Mouse (Mus musculus): Measurements from ENCODE around the gene Spon1. TPM values are rescaled to one million over a fixed set of nuclear protein-coding genes. Genes with fewer than 3 reads are reported as not detected.

Gene Spon1
- polyA plus RNA-seq, 1 experiment from 2014 or later = 19.8 TPM

DNA sequence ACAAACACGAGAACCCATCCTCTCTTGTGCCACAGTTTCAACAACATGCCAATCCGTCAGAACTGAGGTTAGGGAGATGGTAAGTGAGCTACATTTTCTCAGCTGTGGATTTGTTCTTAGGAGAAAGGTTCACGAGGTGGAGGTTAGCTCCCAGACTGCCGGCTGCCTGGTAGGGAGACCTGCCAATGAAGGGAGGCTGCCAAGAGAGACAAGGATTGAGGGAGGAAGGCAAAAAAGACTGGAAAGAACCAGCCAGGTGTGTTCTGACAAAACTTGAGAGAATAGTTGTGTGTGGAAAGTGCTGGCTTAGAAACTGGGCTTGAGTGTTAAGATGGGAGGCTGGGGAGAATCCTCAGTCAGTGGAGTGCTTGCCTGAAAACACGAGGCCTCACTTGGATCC, 49.9 kb downstream of the Spon1 start:
- no peaks in the 10 kb centered on the region for H3K27me3 ChIP-seq (ENCODE audit: control insufficient read depth, insufficient read depth, low read length)

GRCm38 (mm10) chr7:113816827-113817334, 51.1 kb downstream of the Spon1 start:
- Histone ChIP-seq H3K9ac (replicated peaks; ENCODE audit: low read depth, low read length) (no peak overlapping the region), H3K4me3 (ENCODE audit: low read depth, low read length) (no peak overlapping the region), H3K9me3 (ENCODE audit: control insufficient read depth, low read depth, low read length) (no peaks in the 10 kb centered on the region), H3K36me3 (ENCODE audit: control insufficient read depth, insufficient read depth, low read length) (no peaks in the 10 kb centered on the region), H3K27me3 (ENCODE audit: control insufficient read depth, insufficient read depth, low read length) (no peaks in the 10 kb centered on the region), H3K4me1 (ENCODE audit: control insufficient read depth, insufficient read depth, low read length) (peaks cover 15% of the 10 kb centered on the region), H3K4me2 (replicated peaks; ENCODE audit: low read depth, low read length) (no peak overlapping the region), H3K27ac (ENCODE audit: low read length) (no peak overlapping the region)
- WGBS = 82% methylated on average over 7 of the region's 7 CpGs
- ATAC-seq (ENCODE audit: insufficient number of reproducible peaks, insufficient read depth, low FRiP score, low read depth) = no peak

More for the DNA sequence above, 49.9 kb downstream of the Spon1 start:
- H3K9ac ChIP-seq (replicated peaks; ENCODE audit: low read depth, low read length) = no peak overlapping the region
- H3K27ac ChIP-seq (ENCODE audit: low read length) = no peak overlapping the region
- H3K36me3 ChIP-seq (ENCODE audit: control insufficient read depth, insufficient read depth, low read length) = no peaks in the 10 kb centered on the region
- H3K9me3 ChIP-seq (ENCODE audit: control insufficient read depth, low read depth, low read length) = no peaks in the 10 kb centered on the region
- no peak for ATAC-seq (ENCODE audit: insufficient number of reproducible peaks, insufficient read depth, low FRiP score, low read depth)
- H3K4me3 ChIP-seq (ENCODE audit: low read depth, low read length) = no peak overlapping the region
- peaks cover 15% of the 10 kb centered on the region for H3K4me1 ChIP-seq (ENCODE audit: control insufficient read depth, insufficient read depth, low read length)
- 53% methylated on average over 5 of the region's 5 CpGs for WGBS
- no peak overlapping the region for H3K4me2 ChIP-seq (replicated peaks; ENCODE audit: low read depth, low read length)

GRCm38 (mm10) chr7:113818116-113818515, 52.3 kb downstream of the Spon1 start:
- H3K36me3 ChIP-seq (ENCODE audit: control insufficient read depth, insufficient read depth, low read length) = no peaks in the 10 kb centered on the region
- no peaks in the 10 kb centered on the region for H3K9me3 ChIP-seq (ENCODE audit: control insufficient read depth, low read depth, low read length)
- no peak overlapping the region for H3K4me2 ChIP-seq (replicated peaks; ENCODE audit: low read depth, low read length)
- H3K4me3 ChIP-seq (ENCODE audit: low read depth, low read length) = no peak overlapping the region
- no peak for ATAC-seq (ENCODE audit: insufficient number of reproducible peaks, insufficient read depth, low FRiP score, low read depth)
- 33% methylated on average over 6 of the region's 6 CpGs for WGBS
- no peak overlapping the region for H3K27ac ChIP-seq (ENCODE audit: low read length)
- H3K27me3 ChIP-seq (ENCODE audit: control insufficient read depth, insufficient read depth, low read length) = no peaks in the 10 kb centered on the region
- H3K9ac ChIP-seq (replicated peaks; ENCODE audit: low read depth, low read length) = no peak overlapping the region
- H3K4me1 ChIP-seq (ENCODE audit: control insufficient read depth, insufficient read depth, low read length) = peaks cover 15% of the 10 kb centered on the region

DNA sequence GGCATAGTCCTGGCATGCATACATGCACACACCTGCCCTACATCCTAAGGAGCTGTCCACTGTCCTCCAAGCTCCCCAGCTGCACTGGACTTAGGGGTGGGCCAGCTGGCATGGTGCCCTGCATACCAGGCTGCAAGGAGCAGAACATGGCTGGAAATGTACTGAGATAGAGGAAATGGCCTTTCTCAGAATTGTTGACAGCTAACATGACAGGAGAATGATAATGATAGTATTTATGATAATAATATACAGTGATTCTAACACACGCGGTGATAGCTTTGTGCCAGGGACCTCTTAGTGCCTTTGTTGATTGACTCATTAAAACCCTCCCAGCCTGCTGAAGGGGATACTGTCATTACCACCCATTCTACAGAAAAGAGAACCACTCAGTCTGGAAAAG, 54.4 kb downstream of the Spon1 start:
- H3K9ac ChIP-seq (replicated peaks; ENCODE audit: low read depth, low read length) = no peak overlapping the region
- 56% methylated on average over 2 of the region's 2 CpGs for WGBS
- no peak for ATAC-seq (ENCODE audit: insufficient number of reproducible peaks, insufficient read depth, low FRiP score, low read depth)

DNA sequence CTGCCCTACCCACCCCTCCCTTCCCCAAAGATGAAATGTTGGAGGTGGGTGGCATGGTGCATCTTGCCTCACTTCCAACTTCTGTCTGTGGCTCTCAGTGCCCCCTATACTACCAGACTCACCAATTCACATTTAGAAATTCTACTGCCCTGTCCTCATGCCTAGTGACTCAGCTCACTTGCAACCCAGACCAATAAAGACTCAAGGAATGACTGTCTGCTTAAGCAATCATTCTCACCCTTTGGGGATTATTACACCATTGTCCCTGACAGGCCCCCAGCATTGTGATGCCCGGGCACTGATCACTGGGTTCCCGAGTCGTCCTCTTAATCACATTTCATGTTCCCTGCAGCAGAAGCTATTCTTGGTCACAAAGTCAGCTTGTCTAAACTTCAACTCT, 57.2 kb downstream of the Spon1 start:
- Histone ChIP-seq H3K4me2 (replicated peaks; ENCODE audit: low read depth, low read length) (no peak overlapping the region), H3K36me3 (ENCODE audit: control insufficient read depth, insufficient read depth, low read length) (no peaks in the 10 kb centered on the region), H3K9me3 (ENCODE audit: control insufficient read depth, low read depth, low read length) (no peaks in the 10 kb centered on the region), H3K9ac (replicated peaks; ENCODE audit: low read depth, low read length) (no peak overlapping the region), H3K27me3 (ENCODE audit: control insufficient read depth, insufficient read depth, low read length) (no peaks in the 10 kb centered on the region), H3K27ac (ENCODE audit: low read length) (no peak overlapping the region), H3K4me1 (ENCODE audit: control insufficient read depth, insufficient read depth, low read length) (peaks cover 19% of the 10 kb centered on the region), H3K4me3 (ENCODE audit: low read depth, low read length) (no peak overlapping the region)
- WGBS = 51% methylated on average over 3 of the region's 3 CpGs
- no peak for ATAC-seq (ENCODE audit: insufficient number of reproducible peaks, insufficient read depth, low FRiP score, low read depth)

More for the DNA sequence above, 54.4 kb downstream of the Spon1 start:
- no peak overlapping the region for H3K27ac ChIP-seq (ENCODE audit: low read length)
- H3K36me3 ChIP-seq (ENCODE audit: control insufficient read depth, insufficient read depth, low read length) = no peaks in the 10 kb centered on the region
- H3K27me3 ChIP-seq (ENCODE audit: control insufficient read depth, insufficient read depth, low read length) = no peaks in the 10 kb centered on the region
- no peak overlapping the region for H3K4me3 ChIP-seq (ENCODE audit: low read depth, low read length)
- H3K9me3 ChIP-seq (ENCODE audit: control insufficient read depth, low read depth, low read length) = no peaks in the 10 kb centered on the region
- no peak overlapping the region for H3K4me2 ChIP-seq (replicated peaks; ENCODE audit: low read depth, low read length)
- H3K4me1 ChIP-seq (ENCODE audit: control insufficient read depth, insufficient read depth, low read length) = peaks cover 15% of the 10 kb centered on the region

- Histone ChIP-seq H3K36me3 (ENCODE audit: control insufficient read depth, insufficient read depth, low read length) (no peaks in the 10 kb centered on the region), H3K4me2 (replicated peaks; ENCODE audit: low read depth, low read length) (no peak overlapping the region), H3K27me3 (ENCODE audit: control insufficient read depth, insufficient read depth, low read length) (no peaks in the 10 kb centered on the region), H3K4me1 (ENCODE audit: control insufficient read depth, insufficient read depth, low read length) (peaks cover 16% of the 10 kb centered on the region), H3K9me3 (ENCODE audit: control insufficient read depth, low read depth, low read length) (no peaks in the 10 kb centered on the region), H3K9ac (replicated peaks; ENCODE audit: low read depth, low read length) (no peak overlapping the region), H3K4me3 (ENCODE audit: low read depth, low read length) (no peak overlapping the region), H3K27ac (ENCODE audit: low read length) (no peak overlapping the region)
- WGBS = 86% methylated on average over 6 of the region's 6 CpGs
- no peak for ATAC-seq (ENCODE audit: insufficient number of reproducible peaks, insufficient read depth, low FRiP score, low read depth)
Observed at GRCm38 (mm10) chr7:113824651-113825050, 58.9 kb downstream of the Spon1 start.

- Histone ChIP-seq H3K27me3 (ENCODE audit: control insufficient read depth, insufficient read depth, low read length) (no peaks in the 10 kb centered on the region), H3K27ac (ENCODE audit: low read length) (no peak overlapping the region), H3K4me3 (ENCODE audit: low read depth, low read length) (no peak overlapping the region), H3K9ac (replicated peaks; ENCODE audit: low read depth, low read length) (no peak overlapping the region), H3K9me3 (ENCODE audit: control insufficient read depth, low read depth, low read length) (no peaks in the 10 kb centered on the region), H3K4me2 (replicated peaks; ENCODE audit: low read depth, low read length) (no peak overlapping the region), H3K4me1 (ENCODE audit: control insufficient read depth, insufficient read depth, low read length) (peaks cover 13% of the 10 kb centered on the region), H3K36me3 (ENCODE audit: control insufficient read depth, insufficient read depth, low read length) (no peaks in the 10 kb centered on the region)
- ATAC-seq (ENCODE audit: insufficient number of reproducible peaks, insufficient read depth, low FRiP score, low read depth) = no peak
- 53% methylated on average over 5 of the region's 5 CpGs for WGBS
Observed at GRCm38 (mm10) chr7:113825498-113826205, 59.9 kb downstream of the Spon1 start.

- Histone ChIP-seq H3K9ac (replicated peaks; ENCODE audit: low read depth, low read length) (no peak overlapping the region), H3K36me3 (ENCODE audit: control insufficient read depth, insufficient read depth, low read length) (no peaks in the 10 kb centered on the region), H3K9me3 (ENCODE audit: control insufficient read depth, low read depth, low read length) (no peaks in the 10 kb centered on the region), H3K27me3 (ENCODE audit: control insufficient read depth, insufficient read depth, low read length) (no peaks in the 10 kb centered on the region), H3K27ac (ENCODE audit: low read length) (no peak overlapping the region; the same call in 1 of the 2 replicates), H3K4me2 (replicated peaks; ENCODE audit: low read depth, low read length) (no peak overlapping the region), H3K4me3 (ENCODE audit: low read depth, low read length) (no peak overlapping the region), H3K4me1 (ENCODE audit: control insufficient read depth, insufficient read depth, low read length) (peaks cover 13% of the 10 kb centered on the region)
- 42% methylated on average over 1 of the region's 1 CpGs for WGBS
- no peak for ATAC-seq (ENCODE audit: insufficient number of reproducible peaks, insufficient read depth, low FRiP score, low read depth)
Observed at GRCm38 (mm10) chr7:113826510-113826909, 60.7 kb downstream of the Spon1 start.

All from stomach, embryonic 14.5 days (tissue).